Mouse (Mus musculus): ENCODE data around the gene Taf3. TPM values are rescaled to one million over a fixed set of nuclear protein-coding genes. Genes with fewer than 3 reads are reported as not detected.

Gene Taf3
- total RNA-seq (2015; ENCODE audit: low replicate concordance): 5.9 and 9.6 TPM in 2 replicates
- 3.5 and 3.8 TPM in 2 replicates for total RNA-seq (2017; ENCODE audit: low replicate concordance)

DNA sequence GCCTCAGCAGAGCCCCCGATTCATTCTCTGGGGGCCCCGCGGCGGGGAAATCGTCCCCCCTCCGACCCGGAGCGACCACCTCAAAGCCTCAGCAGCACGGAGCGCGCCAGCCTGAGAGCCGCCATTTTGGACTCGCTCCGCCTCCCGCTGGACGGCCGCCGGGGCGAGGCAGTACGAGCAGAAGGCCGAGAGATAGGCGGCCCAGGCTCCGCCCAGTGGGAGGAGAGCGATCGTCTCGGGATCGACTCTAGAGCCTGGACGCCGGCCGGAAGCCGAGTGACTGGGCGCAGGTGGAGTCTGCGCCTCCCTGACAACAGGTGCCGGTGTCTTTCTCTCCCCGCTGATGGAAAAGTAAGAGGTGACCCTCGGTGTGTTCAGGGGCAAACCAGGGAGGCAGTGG, at the start of gene Taf3:
Taf3 (minus strand) TSS at position 136 of the 400 bp plus-strand sequence.
- peak; percentile 95 for ATAC-seq (replicated peaks; ENCODE audit: low FRiP score, poor library complexity, severe bottlenecking)

DNA sequence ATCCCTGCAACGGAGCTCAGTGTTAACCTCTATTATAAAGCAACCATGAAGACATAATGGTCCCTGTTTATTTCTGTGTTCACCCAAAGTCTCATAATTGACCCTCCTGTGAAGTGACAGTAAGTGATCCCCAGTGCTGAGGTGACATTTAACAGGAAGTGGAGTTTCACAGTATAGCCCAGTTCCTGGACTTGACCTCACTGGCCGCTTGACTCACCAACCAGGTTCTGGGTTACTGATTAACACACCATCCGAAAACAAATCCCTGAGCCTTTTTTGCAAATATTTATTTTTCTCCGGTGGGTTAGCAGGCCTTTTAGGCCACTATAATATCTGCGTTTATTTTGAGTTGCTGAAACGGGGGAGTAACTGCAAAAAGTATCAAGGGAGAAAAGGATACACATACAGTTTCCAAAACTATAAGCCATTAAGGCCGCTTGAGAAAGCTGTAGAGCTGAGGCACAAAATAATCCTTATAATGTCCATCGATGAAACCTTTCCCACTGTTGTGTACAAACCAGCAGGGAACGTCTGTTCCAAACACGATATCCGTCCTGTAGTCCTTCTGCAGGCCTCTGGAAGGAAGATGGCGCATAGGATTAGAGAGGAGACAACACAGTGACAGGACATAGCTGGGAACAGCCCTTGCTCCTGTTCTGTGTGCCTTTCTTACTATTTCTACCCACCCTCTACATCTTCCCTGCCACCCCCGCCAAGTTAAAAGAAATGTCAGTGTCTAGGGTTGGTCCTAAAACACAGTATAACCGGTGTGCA, 46.1 kb upstream of the Taf3 start:
- no peak for ATAC-seq (replicated peaks; ENCODE audit: low FRiP score, poor library complexity, severe bottlenecking)

DNA sequence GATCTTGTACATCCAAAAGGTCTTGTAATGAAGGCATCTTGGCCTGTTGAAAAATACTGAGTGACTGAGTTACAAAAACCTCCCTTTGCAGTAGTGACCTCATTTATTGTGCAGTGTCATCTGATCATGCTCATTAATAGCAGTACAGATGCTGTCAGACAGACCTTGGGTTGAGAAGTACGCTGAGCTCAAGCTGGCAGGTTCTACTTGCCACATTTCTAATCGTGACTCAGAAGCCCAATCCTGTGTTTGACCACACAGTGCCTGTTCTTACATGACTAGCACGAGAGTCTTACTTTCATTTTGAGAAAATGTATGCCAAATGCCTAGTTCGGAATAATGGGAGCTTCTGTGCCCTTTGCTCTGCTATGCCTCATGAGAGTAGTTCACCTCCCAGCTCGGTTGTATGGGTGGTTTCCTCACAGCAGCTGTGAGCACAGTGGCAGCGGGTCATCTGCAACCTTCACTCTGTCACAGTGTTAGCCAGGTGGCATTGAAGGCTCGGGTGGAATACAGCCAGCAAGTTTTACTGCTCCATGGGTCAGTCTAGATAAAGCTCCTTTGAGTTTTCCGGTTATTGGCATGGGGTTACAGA, 39.0 kb upstream of the Taf3 start:
- no peak for ATAC-seq (replicated peaks; ENCODE audit: low FRiP score, poor library complexity, severe bottlenecking)

DNA sequence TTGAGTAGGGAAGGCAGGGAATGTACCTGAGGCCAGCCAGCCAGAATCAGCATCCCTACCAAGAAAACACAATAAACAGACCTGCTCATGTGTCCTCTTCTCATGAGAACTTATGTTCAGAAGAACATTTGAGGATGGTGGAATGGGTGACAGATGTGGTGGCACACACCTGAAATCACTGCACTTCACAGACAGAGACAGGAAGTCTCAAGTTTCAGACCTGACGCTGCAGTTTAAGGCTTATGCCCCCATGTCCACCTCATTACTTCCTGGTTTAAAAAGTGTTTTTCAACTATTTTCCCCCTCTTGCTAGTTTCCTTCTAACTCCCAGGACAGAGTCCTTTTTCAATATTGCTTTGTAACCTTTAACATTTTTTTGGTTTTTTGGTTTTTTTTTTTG, 34.3 kb upstream of the Taf3 start:
- ATAC-seq (replicated peaks; ENCODE audit: low FRiP score, poor library complexity, severe bottlenecking): no peak

DNA sequence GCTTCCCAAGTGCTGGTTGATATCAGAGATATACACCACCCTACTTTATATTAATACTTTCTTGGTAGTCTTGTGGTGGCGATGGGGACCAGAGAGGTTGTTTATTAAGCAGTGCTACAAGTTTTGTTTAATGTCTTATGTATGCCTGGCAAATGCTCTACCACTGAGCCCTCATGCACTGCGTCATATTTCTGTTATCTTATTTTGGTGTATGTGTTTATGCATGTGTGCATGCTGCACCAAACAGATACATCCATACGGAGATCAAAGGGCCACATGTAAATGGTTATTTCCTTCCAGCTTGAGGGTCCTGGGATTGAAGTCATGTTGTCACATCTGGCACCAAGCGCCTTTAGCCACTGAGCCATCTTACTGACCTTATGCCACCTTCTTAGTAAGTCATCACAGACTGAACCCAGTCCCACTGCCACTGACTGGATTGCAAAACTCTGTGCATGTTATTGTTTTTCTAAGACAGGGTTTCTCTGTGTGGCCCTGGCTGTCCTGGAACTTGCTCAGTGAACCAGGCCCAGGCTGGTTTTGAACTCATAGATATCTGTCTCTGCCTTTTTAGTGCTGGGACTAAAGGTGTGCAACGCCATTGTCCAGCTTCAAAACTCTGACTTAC, 33.2 kb upstream of the Taf3 start:
- peak; percentile 55 for ATAC-seq (replicated peaks; ENCODE audit: low FRiP score, poor library complexity, severe bottlenecking)

DNA sequence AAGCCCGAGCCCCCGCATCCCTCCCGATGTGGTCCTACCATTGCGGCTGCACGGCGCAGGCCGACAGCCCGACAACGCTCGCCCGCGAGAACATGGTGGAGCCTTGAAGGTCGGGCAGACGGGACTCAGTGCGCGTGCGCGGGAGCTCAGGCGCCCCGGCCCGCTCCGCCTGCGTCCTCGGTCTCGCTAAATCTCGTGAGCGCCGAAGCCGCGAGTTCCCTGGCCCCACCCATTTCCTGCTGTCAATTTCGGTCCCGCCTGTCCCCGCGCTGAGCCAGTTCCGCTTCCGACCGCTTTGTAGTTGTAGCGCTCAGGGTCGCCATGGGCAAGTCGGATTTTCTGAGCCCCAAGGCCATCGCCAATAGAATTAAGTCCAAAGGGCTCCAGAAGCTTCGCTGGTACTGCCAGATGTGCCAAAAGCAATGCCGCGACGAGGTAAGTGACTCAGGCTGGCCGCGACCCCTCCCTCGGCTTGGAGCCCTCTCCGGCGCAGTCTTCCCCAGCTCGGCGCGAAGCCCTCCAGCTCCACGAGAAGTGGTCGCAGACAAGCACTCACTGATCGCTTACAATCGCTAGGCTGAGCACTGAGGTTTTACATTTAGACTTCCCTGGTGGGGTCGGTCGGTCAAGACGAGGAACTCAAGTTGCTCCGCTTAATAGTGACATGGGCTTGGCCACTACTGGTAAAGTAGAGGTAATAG, 32.1 kb upstream of the Taf3 start, which contains the start of the genes Atp5c1 and Kin:
Atp5c1 (minus strand) TSS at position 201 of the 701 bp plus-strand sequence.
Kin (plus strand) TSS at position 284 of the 701 bp plus-strand sequence.
- ATAC-seq (replicated peaks; ENCODE audit: low FRiP score, poor library complexity, severe bottlenecking): peak; percentile 92

DNA sequence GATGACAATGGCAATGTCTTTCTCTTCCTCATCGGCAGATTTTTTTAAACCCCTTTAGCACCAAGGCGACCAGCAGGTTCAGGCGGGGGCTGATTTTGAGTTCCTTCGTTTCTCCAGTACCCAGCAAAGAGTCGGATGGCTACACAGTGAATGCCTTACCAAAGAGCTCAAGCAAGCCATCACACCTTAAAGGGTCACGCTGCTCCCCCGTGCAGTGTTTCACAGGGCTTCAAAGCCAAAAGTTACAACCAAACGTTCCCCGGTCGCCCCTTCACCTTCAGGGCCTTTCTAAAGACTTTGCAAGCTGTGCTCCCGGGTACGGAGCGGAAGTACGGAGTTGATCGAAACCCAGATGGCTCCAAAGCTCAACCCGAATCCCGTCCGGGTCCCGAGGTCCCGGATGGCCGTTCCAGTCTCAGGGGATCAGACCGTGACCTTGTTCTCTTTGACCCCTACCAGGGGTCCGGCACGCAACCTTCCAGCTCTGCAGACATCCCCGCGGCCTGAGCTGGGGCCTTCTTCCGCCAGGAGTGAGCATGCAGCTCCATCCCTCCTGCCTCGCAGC, 31.4 kb upstream of the Taf3 start:
- peak; percentile 22 for ATAC-seq (replicated peaks; ENCODE audit: low FRiP score, poor library complexity, severe bottlenecking)

DNA sequence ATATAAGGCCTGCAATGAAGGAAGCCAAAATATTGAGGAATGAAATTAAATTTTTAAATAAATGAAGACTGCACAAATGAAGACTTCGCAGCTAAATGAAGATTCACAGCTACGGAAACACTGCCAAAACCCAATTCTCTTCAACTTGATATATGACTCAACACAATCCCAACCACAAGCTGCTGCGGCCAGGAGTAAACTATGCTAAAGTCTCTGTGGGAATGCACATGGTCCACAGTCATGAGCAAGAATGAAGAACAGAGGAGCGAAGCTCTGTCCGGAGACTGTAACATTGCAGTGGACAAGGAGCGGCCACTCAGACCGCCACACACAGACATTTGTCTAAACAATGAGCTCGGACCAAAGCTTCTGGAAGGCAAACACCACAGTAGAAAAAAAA, 28.3 kb upstream of the Taf3 start:
- ATAC-seq (replicated peaks; ENCODE audit: low FRiP score, poor library complexity, severe bottlenecking): no peak

DNA sequence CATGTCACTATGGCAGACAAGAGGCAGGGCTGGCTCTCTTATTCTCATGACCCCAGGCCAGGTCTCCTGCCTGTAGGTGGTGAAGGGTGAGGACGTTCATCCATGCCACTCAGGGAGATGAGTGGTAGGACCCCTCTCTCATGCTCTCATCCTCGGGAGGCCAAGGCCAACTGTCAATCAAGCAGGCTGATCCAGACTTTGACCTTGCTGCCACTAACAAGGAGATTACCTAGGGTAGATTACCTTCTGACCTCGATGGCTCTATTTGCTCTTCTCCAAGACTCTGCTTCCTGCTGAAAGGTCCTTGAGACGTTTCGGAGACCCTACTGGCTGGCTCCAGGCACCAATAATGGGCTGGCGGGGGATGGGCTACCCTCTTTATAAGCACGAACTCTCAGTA, 26.1 kb upstream of the Taf3 start:
- no peak for ATAC-seq (replicated peaks; ENCODE audit: low FRiP score, poor library complexity, severe bottlenecking)

DNA sequence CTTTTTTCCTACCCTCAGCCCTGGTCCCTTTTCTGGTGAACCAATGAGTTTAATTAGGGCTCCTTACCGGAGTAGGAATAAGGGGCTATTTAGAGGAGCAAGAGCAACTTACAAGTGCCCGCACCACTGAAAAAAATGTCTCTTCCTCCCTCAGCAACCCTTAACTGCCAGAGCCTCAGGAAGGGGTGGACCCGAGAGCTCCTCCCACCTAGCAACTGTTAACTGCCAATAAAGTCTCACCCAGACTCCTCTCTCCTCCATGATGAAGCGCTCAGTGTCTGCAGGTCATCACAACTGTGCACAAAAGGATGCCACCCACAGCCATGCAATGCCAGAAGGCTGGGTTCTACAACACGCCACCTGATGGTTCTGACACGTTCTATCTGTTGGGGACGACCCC, 23.4 kb upstream of the Taf3 start:
- ATAC-seq (replicated peaks; ENCODE audit: low FRiP score, poor library complexity, severe bottlenecking): no peak

DNA sequence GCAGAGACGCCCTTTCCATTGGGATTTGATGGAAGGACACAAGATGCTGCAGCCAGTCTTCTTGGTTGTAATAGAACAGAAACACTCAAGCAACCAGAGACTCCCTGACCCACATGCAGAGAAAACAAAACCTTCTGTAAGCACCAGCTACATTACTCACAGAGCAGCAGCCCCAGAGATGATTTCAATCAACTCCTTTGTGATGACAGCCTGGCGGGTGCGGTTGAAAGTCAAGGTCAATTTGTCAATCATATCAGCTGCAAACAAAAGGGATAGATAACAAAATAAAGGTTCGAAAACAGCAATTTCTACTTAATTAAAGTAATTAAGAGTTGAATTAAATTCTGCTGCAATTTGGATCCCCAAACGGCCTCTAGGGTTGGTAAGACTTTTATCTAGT, 10.4 kb upstream of the Taf3 start:
- ATAC-seq (replicated peaks; ENCODE audit: low FRiP score, poor library complexity, severe bottlenecking): no peak

DNA sequence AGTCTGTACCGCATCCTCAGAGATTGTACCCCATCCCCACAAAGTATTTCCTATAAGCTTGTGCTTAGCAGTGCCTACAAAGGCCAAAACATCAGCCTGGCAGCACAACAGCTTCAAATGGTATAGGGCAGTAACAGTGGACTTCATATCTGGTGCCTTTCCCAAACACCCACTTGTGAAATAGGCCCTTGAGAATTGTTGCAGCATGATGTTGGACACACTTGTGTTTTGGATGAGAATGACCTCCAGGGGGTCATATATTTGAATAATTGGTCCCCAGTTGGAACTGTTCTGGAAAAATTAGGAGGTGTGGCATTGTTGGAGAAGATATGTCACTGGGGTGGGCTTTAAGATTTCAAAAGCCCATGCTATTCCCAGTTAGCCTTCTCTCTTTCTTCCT, 3.6 kb upstream of the Taf3 start:
- no peak for ATAC-seq (replicated peaks; ENCODE audit: low FRiP score, poor library complexity, severe bottlenecking)

DNA sequence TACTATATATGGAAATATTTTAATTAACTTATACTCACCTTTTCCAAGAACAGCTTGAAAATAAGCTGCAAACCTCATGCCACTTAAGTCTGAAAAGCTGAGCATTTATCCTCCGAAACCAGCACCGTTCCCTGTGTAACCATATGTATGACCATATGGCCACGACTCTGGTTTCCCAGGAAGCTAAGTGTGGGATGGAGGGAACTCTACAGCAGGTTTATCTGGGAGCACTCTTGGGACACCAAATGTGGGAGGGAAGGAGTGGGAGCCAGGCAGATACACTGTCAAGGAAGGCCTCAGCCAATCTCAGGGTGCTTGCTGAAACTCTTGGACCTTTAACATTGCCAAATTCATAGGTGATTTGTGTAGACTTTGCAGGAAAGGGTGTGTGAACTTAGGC, 2.5 kb upstream of the Taf3 start:
- ATAC-seq (replicated peaks; ENCODE audit: low FRiP score, poor library complexity, severe bottlenecking): no peak

DNA sequence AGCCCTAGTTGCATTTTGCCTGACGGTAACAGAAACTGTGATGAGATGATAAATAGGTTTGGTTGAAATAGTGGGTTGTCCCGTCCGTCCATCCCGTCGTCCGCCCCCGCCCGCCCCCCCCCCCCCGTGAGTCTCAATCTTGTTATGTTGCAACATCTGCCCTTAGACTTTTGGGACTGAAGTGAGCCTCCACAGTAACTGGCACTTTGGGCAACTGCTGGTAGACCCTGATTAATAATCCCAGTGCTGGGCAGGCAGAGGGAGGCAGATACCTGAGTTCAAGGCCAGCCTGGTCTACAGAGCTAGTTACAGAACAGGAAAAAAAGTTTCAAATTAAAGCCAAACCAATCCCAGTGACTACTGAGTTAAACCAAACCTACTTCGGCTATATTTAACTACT, 1.1 kb upstream of the Taf3 start:
- no peak for ATAC-seq (replicated peaks; ENCODE audit: low FRiP score, poor library complexity, severe bottlenecking)

DNA sequence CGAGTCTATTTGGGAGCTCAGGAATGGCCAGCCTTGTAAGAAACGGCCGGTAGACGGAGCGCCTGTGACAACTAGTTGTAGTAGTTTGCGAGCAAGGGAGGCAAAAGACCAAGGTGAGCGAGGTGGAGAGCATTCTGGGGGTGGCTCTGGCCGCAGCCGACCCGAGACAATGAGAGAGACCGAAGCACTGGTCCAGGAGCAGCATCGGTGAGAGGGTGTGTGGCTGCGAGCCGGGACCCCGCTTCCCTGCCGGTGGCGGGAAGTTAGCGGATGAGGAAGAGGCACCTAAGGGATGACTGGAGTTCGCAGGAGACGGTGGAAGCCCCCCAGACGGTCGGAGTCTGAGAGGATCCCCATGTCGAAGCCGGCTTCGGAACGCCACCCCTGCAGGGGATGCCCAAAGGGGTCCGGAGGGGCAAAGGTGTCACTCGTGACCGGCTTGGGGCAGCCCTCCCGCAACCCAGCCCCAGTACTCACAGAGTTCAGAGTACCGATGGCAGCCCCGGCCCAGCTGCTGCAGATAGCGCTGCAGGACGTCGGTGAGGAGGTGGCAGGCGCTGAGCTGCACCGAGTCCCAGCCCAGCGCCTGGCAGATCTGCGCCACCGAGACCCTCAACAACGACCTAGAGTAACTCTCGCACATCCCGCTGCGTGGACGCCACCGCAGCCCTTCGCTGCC, 499 bp downstream of the Taf3 start:
- peak; percentile 56 for ATAC-seq (replicated peaks; ENCODE audit: low FRiP score, poor library complexity, severe bottlenecking)

DNA sequence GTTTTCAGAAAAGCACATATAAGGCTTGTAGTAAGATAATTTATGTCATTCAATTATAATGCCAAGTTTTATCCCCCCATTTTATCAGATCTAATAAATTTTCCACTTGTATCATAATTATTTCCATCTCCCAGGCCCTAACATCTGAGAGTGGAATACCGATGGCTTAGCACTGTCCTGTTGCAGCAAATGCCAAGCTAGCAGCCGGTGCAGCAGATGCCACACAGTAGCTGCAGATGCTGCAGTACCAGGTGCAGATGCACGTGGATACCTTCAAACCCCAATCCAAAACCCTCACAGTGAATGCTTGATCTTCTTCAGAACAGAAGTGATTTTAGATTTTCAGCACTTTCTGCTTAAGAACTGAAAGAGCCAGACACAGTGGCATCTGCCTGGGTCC, 13.4 kb downstream of the Taf3 start:
- ATAC-seq (replicated peaks; ENCODE audit: low FRiP score, poor library complexity, severe bottlenecking): no peak

DNA sequence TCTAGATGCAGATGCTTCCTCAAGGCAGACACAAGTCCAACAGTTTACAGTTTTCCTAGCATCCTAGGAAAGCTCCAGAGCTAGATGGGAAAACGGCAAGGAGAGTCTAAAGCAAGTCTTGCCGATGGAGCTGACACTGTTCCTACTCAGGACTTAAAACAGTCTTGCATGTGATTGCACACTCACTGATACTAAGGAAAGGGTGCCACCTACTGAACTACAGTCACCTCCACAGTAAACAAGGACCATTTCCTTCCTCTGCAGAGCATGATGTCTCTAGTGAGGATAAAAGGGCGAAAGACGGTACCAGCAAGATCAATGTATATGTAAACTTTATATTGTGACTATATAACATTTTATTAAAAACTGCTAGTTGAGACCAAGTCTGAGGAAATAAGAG, 14.7 kb downstream of the Taf3 start:
- no peak for ATAC-seq (replicated peaks; ENCODE audit: low FRiP score, poor library complexity, severe bottlenecking)

DNA sequence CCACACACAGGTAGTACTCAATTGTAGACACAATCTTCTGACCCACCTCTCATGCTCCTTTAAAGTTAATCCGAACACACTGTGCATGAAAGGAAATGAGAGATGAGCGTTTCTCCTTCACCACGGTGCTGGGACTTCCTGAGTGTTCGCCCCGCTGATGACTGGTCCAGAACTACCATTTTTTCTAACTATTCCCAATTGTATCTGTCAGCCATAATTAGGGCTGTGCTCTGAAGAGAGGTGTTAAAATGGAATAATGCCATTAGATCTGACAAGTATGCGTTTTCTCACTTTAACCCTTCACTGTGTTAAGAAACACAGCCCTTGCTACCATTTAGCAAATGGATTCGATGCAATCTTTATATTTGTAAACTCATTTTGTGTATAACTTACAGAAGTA, 18.6 kb downstream of the Taf3 start:
- ATAC-seq (replicated peaks; ENCODE audit: low FRiP score, poor library complexity, severe bottlenecking): no peak

DNA sequence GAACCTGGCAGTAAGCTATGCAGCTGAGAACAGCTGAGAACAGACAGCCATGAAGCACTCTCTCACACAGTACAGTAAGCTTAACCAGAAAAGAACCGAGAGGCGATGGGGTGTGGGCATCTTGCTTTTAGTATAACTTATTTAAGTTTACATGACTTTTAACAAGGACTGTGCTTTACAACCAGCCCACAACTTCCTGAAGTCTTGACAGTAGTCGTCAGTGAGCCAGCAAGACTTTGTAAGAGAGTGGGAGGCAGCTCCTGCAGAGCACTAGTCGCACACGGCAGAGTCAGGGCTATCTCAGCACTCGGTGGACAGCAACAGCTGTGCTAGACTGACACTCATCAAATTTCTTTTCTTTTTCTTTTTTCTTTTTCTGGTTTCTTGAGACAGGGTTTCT, 24.1 kb downstream of the Taf3 start:
- ATAC-seq (replicated peaks; ENCODE audit: low FRiP score, poor library complexity, severe bottlenecking): no peak

DNA sequence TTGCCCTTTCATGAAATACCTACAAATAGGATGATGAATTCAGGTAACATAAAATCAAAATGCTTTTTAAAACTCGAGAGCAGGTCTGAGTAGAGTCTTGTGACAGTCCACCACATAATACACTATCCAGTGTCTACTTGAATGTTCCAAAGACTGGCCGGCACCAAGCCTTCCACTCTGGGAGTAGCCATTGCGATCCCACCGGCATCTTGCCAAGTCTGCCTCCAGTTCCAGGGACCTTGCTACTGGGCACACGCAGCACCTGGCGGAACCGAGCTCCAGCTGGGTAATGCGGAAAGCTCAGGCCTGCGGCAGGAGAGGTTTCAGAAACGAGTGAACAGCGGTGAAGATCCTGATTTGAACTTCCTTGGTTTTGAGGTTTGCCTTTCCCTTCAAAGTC, 27.1 kb downstream of the Taf3 start:
- ATAC-seq (replicated peaks; ENCODE audit: low FRiP score, poor library complexity, severe bottlenecking): no peak
